Mouse (Mus musculus) gastrocnemius, adult 18-20 months (tissue): ENCODE measurements around the gene Hhat. TPM values are rescaled to one million over a fixed set of nuclear protein-coding genes. Genes with fewer than 3 reads are reported as not detected.

Source experiments
- DNase-seq: peaks from one replicate; pipeline ENCODE4 v3.0.0; 2021; ENCODE audit warnings: low spot score
- total RNA-seq, 2 experiments: library from RNA; stranded (reverse); gene quantifications; 2 replicates each; pipeline ENCODE4 v1.2.3; 2021

The Hhat gene
- total RNA-seq, 2 experiments from 2014 or later: 1.2 to 1.3 TPM

GRCm38 (mm10) chr1:192651981-192652605, 118.9 kb downstream of the Hhat start:
- no peak for DNase-seq

GRCm38 (mm10) chr1:192650586-192650985, 120.4 kb downstream of the Hhat start:
- DNase-seq: no peak

GRCm38 (mm10) chr1:192650023-192650422, 121.0 kb downstream of the Hhat start:
- DNase-seq: no peak

DNA sequence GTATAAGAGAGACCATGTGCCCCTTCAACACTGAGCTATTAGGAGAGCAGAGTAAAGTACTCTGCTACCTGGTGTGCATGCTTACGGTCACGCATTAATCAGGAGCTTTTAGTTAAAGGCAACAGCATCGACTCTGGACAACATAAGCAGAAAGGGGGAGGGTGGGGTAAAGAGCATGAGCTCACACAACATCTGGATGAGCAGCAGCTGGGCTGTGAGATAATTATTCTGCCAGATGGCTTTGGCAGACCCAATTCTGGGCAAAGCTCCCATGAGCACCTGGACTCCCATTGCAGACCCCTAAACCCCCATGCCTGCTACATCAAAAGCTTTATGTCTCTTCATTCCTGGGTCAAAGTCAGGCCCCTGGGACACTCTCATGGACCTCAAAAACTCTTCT, 121.8 kb downstream of the Hhat start:
- DNase-seq: no peak

- no peak for DNase-seq
These were observed 123.7 kb downstream of the Hhat start for GRCm38 (mm10) chr1:192647361-192647760.

DNA sequence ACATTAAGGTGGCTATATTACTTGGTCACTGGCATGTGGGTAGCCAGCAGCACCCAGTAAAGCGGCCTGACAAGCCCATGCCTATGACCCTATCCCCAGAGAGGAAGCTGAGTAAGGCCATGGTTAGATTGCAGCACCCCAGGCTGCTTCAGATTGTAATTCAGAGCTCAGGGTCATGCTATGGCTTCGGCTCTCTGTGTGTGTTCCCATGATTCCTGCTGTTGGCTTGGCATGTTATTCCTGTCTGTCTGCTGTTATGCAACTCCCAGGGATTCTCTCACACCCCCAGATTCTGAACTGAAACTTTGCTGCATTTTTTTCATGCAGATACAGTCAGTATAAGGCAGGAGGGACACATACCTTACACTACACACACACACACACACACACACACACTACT, 128.9 kb downstream of the Hhat start:
- DNase-seq: no peak

DNA sequence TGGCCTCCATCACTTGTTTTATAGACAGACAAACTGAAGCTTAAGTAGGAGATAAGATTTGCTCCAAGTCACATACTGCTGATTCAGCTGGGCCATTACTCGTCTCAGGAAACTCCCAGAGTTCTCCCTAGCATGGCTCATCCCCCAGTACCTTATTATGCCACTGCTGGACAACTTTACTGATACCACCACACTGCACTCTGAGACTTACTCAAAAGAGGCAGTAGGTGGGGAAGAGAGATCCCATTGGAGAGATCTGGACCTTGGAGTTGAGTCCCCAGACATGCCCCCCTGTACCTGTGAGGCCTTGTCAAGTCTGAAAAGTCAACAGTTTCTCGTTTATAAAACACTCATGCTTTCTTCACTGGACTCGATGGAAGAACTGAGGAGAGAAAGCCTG, 131.8 kb downstream of the Hhat start:
- DNase-seq: no peak

GRCm38 (mm10) chr1:192621843-192622242, 149.2 kb downstream of the Hhat start:
- no peak for DNase-seq

- DNase-seq: no peak
These were observed 157.8 kb downstream of the Hhat start for GRCm38 (mm10) chr1:192613271-192613670.

DNA sequence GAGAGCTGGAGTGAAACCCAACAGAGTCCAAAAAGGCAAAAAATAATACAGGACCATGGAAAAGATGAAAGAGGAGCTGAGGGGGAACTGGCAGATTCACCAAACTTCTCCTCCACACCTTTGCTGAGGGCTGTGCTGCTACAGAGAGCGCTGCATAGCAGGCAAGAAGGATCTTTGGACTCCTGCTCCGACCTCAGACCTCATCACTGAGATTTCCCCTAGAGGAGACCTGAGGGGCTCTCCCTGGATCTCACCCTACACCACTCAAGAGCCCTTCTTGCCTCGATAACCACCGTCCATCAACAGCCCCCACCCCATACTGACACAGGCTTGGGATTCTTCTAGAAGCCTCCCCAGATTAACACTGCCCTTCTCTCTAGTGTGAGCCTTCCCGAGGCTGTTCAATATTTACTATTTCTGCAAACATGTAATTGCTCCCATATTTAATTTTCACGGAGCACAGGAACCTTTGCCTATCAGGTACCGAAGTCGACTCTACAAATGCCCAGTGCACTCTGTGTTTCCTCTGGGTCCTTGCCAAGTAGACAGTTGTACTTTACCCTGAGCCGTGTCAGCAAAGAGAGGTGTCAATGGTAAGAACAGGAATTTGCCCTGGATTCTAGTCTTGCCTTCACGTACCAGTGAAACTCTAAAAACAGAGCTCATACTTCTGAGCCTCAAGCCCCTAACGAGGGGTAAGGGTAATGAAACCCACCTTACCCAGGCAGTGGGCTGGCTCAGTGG, 158.9 kb downstream of the Hhat start:
- DNase-seq: no peak

GRCm38 (mm10) chr1:192606876-192607275, 164.1 kb downstream of the Hhat start:
- DNase-seq: no peak

DNA sequence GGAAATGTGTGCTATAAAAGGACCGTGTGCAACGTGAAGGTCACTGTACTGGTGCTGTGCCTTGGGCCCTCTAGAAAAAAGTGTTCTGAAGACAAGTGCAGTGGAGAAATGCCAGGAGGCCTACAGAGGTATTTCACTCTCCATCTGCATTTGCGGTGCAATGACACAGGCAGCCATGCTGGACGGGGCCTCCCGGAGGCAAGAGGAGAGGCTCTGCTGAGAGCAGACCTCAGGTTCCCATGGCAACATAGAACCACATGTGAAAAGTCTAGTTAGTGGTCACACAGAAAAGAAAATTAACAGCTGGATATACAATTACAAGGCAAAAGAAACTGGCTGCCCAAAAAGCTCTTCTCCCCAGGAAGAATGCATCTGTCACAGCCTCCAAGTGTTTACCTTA, 166.6 kb downstream of the Hhat start:
- DNase-seq: no peak

GRCm38 (mm10) chr1:192603556-192603955, 167.5 kb downstream of the Hhat start:
- no peak for DNase-seq

DNA sequence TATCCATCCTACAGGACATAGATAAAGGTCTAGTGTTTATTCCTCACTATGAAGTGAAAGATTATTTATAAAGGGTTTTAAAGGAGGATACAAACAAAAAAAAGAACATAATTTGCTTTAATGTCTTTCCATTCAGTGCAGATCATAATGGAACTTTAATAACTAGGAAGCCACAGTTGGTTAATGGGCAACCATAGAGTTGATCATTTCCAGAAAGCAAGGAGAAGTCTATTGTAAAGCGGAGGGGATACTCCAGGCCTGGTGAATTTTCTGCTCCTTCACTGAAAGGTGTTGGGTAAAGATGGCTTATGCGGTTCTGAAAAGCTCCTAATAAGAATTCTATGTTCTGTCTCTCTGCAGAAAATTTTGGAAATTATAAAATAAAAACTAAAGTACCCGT, 169.8 kb downstream of the Hhat start:
- DNase-seq: no peak

GRCm38 (mm10) chr1:192599746-192600145, 171.3 kb downstream of the Hhat start:
- no peak for DNase-seq

- DNase-seq: peak; percentile 75
These were observed 172.6 kb downstream of the Hhat start for GRCm38 (mm10) chr1:192598380-192598779.

DNA sequence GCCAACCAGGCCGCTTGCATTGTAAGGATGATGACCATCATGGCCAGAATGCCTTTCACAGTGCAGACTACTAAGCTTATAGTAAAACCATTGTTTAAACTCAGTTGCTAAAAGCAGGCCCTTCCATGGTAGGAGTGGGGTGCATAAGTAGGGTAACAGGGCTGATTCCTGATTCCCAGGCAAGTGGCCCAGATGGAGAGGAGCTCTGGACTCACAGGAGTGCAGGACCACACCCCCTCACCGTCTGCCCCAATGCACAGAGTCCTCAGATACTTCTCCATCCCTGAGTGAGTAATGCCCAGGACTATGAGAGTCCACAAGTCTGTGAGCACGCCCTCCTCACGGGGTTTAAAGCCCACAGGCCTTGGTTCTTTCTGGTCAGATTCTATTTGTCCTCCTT, 175.6 kb downstream of the Hhat start:
- DNase-seq: no peak

GRCm38 (mm10) chr1:192593492-192593891, 177.5 kb downstream of the Hhat start:
- no peak for DNase-seq

- DNase-seq: peak; percentile 16
These were observed 183.6 kb downstream of the Hhat start for GRCm38 (mm10) chr1:192587451-192587850.

GRCm38 (mm10) chr1:192585289-192585688, 185.7 kb downstream of the Hhat start:
- DNase-seq: no peak

DNA sequence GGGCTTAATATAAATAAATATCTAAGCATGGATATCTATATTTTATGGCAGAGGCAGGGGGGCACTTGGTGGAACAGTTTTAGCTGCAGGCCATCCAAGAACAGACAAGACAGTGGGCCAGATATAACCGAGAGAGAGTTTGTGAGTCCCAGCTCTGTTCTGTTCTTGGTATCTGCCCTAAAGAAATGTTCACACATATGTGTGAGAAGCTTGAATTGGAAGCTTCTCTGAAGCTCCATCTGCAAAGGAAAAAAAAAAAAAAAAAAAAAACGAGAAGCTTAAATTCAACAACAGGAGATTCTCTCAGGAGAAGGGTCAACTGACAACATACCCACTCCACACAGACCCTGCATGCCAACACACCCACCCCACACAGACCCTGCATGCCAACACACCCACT, 188.1 kb downstream of the Hhat start:
- no peak for DNase-seq

DNA sequence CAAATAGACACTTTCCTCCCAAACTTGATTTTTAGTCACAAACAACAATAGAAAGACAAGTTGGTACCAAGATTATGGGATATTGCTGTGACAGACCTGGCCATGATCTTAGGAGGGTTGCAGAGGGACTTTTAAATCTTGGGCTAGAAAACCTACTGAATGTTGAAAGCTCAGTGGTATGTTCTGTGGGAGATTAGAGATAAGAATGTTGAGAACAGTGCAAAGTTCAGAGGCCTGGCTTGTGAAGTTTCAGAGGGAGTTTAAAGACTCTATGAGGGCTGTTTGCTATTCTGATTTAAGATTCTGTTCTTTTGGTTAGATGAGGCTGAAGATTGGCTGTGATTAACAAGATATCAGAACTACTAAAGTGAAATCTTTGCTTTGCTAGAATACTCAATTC, 206.3 kb downstream of the Hhat start:
- DNase-seq: no peak

DNA sequence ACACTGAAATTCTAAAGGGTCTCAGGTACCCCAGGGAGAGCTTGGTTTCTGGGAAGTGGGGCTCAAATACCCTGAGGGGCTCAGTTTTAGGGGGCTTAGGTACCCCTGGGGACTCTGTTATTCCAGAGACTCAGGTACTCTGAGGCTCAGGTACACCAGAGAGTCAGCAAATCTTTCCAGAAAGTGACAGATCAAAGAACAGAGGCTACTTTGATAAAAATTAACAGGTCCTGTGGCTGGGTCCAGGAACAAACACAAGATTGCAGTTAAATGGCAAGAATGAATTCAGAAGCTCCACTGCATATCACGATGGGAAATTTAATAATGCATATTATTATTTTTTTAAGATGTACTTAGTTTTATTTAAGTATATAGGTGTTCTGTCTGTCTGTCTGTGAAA, 211.7 kb downstream of the Hhat start:
- DNase-seq: no peak
